Mouse (Mus musculus): Measurements from ENCODE around the gene Usf1. TPM values are rescaled to one million over a fixed set of nuclear protein-coding genes. Genes with fewer than 3 reads are reported as not detected.

Usf1 gene
- 119 and 127 TPM in 2 replicates for polyA plus RNA-seq (2016; fragmentation: Nextera tagmentation; extraction: Ambion mirVana)

DNA sequence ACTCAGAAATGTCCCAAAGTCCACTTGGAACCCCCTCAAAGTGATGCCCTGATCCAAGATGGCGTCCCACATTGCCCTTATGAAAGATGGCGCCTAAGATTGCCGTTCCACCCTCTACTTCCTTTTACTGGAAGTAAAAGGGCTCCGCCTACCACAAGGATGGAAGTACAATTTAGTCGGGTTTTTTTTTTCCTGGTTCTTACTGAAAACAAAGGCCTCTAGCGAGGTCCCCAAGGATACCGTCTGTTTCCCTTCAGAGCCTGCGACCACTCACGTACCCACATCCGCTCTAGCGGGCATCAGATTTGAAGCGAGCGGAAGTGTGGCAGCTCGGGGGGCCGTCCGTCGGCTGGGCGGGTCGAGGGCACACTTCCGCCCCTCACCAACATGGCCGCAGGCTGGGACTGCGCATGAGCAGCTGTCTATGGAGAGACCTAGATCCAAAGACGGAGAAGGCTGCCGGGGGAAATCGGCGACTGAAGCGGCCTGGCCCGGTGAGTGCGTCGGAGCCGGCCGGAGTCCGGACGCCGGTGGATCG is at the start of gene Usf1:
Usf1 (plus strand) TSS at position 367 of the 538 bp plus-strand sequence.
- H3K4me3 ChIP-seq: peak within 1 kb of the TSS; percentile 86
- WGBS: under 1% methylated on average over 36 of the region's 36 CpGs
- peaks cover 19% of the 10 kb centered on the region for H3K27me3 ChIP-seq (ENCODE audit: low read depth, poor library complexity, severe bottlenecking)
- peaks cover 31% of the 10 kb centered on the region for H3K36me3 ChIP-seq
- peak within 1 kb of the TSS; percentile 97 for H3K27ac ChIP-seq
- H3K9me3 ChIP-seq (replicated peaks): no peaks in the 10 kb centered on the region
- peak; percentile 96 for DNase-seq (ENCODE audit: low spot score)
- H3K4me1 ChIP-seq: peaks cover 20% of the 10 kb centered on the region

- DNase-seq (ENCODE audit: low spot score): no peak
- WGBS: 75% methylated on average over 7 of the region's 7 CpGs
- no peaks in the 10 kb centered on the region for H3K9me3 ChIP-seq (replicated peaks)
Measured at GRCm38 (mm10) chr1:171365934-171366333, 45.2 kb upstream of the Usf1 start.

GRCm38 (mm10) chr1:171369845-171370556 is 41.1 kb upstream of the Usf1 start, which contains the start of gene Nectin4:
TSS of gene Nectin4 (plus strand) at chr1:171370099.
- peak within 1 kb of the TSS; percentile 15; the same call in 1 of the 2 replicates for H3K4me3 ChIP-seq
- H3K36me3 ChIP-seq: no peaks in the 10 kb centered on the region
- H3K4me1 ChIP-seq: peaks cover 22% of the 10 kb centered on the region
- peaks cover 33% of the 10 kb centered on the region; the same call in 1 of the 2 replicates for H3K27me3 ChIP-seq (ENCODE audit: low read depth, poor library complexity, severe bottlenecking)
- WGBS: 41% methylated on average over 20 of the region's 20 CpGs
- H3K9me3 ChIP-seq (replicated peaks): no peaks in the 10 kb centered on the region
- no peak within 1 kb of the TSS for H3K27ac ChIP-seq
- no peak for DNase-seq (ENCODE audit: low spot score)

More at GRCm38 (mm10) chr1:171365934-171366333, 45.2 kb upstream of the Usf1 start:
- H3K36me3 ChIP-seq: no peaks in the 10 kb centered on the region
- peaks cover 15% of the 10 kb centered on the region for H3K4me1 ChIP-seq
- H3K27ac ChIP-seq: no peak overlapping the region
- no peak overlapping the region for H3K4me3 ChIP-seq
- peaks cover 12% of the 10 kb centered on the region; the same call in 1 of the 2 replicates for H3K27me3 ChIP-seq (ENCODE audit: low read depth, poor library complexity, severe bottlenecking)

GRCm38 (mm10) chr1:171372880-171373279 is 38.2 kb upstream of the Usf1 start:
- 51% methylated on average over 3 of the region's 3 CpGs for WGBS
- Histone ChIP-seq H3K27ac (no peak overlapping the region), H3K27me3 (ENCODE audit: low read depth, poor library complexity, severe bottlenecking) (peaks cover 34% of the 10 kb centered on the region; the same call in 1 of the 2 replicates), H3K9me3 (replicated peaks) (no peaks in the 10 kb centered on the region), H3K4me3 (no peak overlapping the region), H3K4me1 (peaks cover 27% of the 10 kb centered on the region), H3K36me3 (no peaks in the 10 kb centered on the region)
- DNase-seq (ENCODE audit: low spot score): no peak

- Histone ChIP-seq H3K4me3 (no peak overlapping the region), H3K9me3 (replicated peaks) (no peaks in the 10 kb centered on the region), H3K36me3 (no peaks in the 10 kb centered on the region), H3K27ac (peak overlapping the region; percentile 36; the same call in 1 of the 2 replicates), H3K27me3 (ENCODE audit: low read depth, poor library complexity, severe bottlenecking) (peaks cover 44% of the 10 kb centered on the region), H3K4me1 (peaks cover 27% of the 10 kb centered on the region)
- DNase-seq (ENCODE audit: low spot score): no peak
- 15% methylated on average over 4 of the region's 4 CpGs for WGBS
Measured at GRCm38 (mm10) chr1:171373946-171374345, 37.2 kb upstream of the Usf1 start.

DNA sequence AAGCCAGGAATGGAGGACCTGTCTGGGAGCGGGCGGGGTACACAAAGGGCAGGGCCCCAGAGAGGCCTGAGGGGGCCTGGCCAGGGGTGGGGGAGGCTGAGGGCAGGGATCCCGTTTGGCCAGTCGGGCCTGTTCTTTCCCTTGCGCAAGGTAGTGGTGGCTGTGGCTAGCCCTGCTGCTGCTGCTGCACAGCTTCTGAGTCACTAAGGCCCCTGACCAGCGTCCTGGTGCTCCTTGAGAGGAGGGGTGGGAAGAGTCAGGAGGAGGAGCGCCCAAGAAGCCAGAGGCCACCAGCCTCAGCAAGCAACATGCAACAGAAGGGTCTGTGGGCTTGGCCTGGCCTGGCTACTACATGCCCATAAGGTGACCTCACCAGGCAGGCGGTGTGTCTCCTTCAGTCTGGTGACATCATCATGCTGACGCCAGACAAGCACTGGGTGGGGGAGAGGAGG is 35.4 kb upstream of the Usf1 start:
- no peak overlapping the region for H3K4me3 ChIP-seq
- no peak for DNase-seq (ENCODE audit: low spot score)
- H3K27me3 ChIP-seq (ENCODE audit: low read depth, poor library complexity, severe bottlenecking): peaks cover 52% of the 10 kb centered on the region
- H3K27ac ChIP-seq: no peak overlapping the region
- H3K36me3 ChIP-seq: no peaks in the 10 kb centered on the region
- no peaks in the 10 kb centered on the region for H3K9me3 ChIP-seq (replicated peaks)
- H3K4me1 ChIP-seq: peaks cover 27% of the 10 kb centered on the region
- 50% methylated on average over 9 of the region's 9 CpGs for WGBS

DNA sequence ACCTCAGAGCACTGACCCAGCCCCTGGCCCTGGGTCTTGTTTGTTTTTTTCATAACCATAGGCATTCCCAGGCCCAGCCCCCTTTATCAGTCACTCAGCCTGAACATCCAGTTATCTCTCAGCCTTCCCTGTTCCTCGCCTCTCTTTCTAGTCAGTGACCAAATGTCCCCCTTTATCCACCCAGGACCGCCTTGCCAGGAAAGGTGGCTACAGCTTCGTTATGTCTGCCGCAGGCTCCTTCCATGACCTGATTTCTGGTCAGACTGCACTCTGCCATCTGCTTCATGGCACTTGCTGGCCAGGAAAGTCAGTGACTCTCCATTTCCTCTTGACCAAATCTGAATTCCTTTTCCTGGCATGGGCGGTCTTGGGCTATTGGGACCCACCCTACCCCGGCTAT is 32.8 kb upstream of the Usf1 start:
- 90% methylated on average over 6 of the region's 6 CpGs for WGBS
- no peaks in the 10 kb centered on the region for H3K36me3 ChIP-seq
- H3K4me3 ChIP-seq: no peak overlapping the region
- H3K4me1 ChIP-seq: peaks cover 21% of the 10 kb centered on the region
- peaks cover 50% of the 10 kb centered on the region for H3K27me3 ChIP-seq (ENCODE audit: low read depth, poor library complexity, severe bottlenecking)
- H3K9me3 ChIP-seq (replicated peaks): no peaks in the 10 kb centered on the region
- no peak overlapping the region for H3K27ac ChIP-seq
- no peak for DNase-seq (ENCODE audit: low spot score)

DNA sequence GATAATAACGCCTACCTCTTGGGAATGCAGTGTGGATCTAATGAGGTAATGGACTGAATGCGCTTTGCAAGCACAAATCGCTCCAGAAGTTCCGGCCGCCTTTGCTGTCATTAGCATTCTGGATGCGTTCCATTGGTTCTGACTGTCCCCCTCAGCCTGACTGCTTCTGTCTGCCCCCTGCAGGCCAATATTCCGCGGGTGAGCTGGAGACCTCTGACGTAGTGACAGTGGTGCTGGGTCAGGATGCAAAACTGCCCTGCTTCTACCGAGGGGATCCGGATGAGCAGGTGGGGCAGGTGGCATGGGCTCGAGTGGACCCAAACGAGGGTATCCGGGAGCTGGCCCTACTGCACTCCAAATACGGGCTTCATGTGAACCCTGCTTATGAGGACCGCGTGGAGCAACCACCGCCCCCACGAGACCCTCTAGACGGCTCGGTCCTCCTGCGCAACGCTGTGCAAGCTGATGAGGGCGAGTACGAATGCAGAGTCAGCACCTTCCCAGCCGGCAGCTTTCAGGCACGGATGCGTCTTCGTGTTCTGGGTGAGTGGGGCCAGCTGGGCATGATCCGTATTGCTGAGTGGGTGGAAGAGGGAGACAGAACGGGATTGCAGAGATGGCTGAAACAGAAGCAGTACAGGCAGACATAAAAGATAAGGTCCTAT is 31.0 kb upstream of the Usf1 start:
- peak; percentile 68 for DNase-seq (ENCODE audit: low spot score)
- H3K27ac ChIP-seq: no peak overlapping the region

GRCm38 (mm10) chr1:171382096-171382620 is 29.0 kb upstream of the Usf1 start:
- no peaks in the 10 kb centered on the region for H3K9me3 ChIP-seq (replicated peaks)
- peaks cover 61% of the 10 kb centered on the region for H3K27me3 ChIP-seq (ENCODE audit: low read depth, poor library complexity, severe bottlenecking)

More for the DNA sequence above, 31.0 kb upstream of the Usf1 start:
- Histone ChIP-seq H3K4me3 (peak overlapping the region; percentile 33), H3K36me3 (no peaks in the 10 kb centered on the region), H3K9me3 (replicated peaks) (no peaks in the 10 kb centered on the region), H3K4me1 (peaks cover 11% of the 10 kb centered on the region), H3K27me3 (ENCODE audit: low read depth, poor library complexity, severe bottlenecking) (peaks cover 57% of the 10 kb centered on the region)
- 8% methylated on average over 31 of the region's 31 CpGs for WGBS

DNA sequence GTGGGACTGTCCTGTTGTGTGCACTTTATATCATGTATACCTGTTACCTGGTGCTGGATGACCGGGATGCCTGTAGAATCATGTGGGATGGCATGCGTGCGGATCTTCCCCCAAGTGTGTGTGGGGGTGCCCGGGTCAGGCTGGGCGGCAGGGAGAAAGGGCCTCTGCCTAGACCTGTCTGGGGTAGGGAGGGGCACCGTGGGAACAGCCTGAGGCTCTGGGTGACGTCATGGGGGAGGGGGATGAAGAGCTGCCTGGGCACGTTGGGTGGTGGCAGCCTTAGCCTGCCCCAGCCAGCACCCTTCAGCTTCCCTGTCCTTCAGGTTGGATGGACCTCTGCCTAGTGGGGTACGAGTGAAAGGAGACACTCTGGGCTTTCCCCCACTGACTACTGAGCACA is 26.8 kb upstream of the Usf1 start:
- no peak overlapping the region for H3K4me3 ChIP-seq
- no peak overlapping the region for H3K27ac ChIP-seq
- peaks cover 27% of the 10 kb centered on the region for H3K4me1 ChIP-seq
- no peaks in the 10 kb centered on the region for H3K36me3 ChIP-seq
- H3K27me3 ChIP-seq (ENCODE audit: low read depth, poor library complexity, severe bottlenecking): peaks cover 45% of the 10 kb centered on the region
- no peak for DNase-seq (ENCODE audit: low spot score)
- WGBS: 64% methylated on average over 9 of the region's 9 CpGs
- no peaks in the 10 kb centered on the region for H3K9me3 ChIP-seq (replicated peaks)

More at GRCm38 (mm10) chr1:171382096-171382620, 29.0 kb upstream of the Usf1 start:
- H3K27ac ChIP-seq: no peak overlapping the region
- H3K36me3 ChIP-seq: no peaks in the 10 kb centered on the region
- H3K4me3 ChIP-seq: no peak overlapping the region
- DNase-seq (ENCODE audit: low spot score): no peak
- H3K4me1 ChIP-seq: peaks cover 16% of the 10 kb centered on the region
- WGBS: 86% methylated on average over 11 of the region's 11 CpGs

- Histone ChIP-seq H3K9me3 (replicated peaks) (no peaks in the 10 kb centered on the region), H3K27ac (no peak overlapping the region), H3K27me3 (ENCODE audit: low read depth, poor library complexity, severe bottlenecking) (peaks cover 37% of the 10 kb centered on the region), H3K4me1 (peaks cover 28% of the 10 kb centered on the region), H3K36me3 (no peaks in the 10 kb centered on the region), H3K4me3 (no peak overlapping the region)
- WGBS: 58% methylated on average over 9 of the region's 9 CpGs
- no peak for DNase-seq (ENCODE audit: low spot score)
Measured at GRCm38 (mm10) chr1:171385171-171385570, 25.9 kb upstream of the Usf1 start.

DNA sequence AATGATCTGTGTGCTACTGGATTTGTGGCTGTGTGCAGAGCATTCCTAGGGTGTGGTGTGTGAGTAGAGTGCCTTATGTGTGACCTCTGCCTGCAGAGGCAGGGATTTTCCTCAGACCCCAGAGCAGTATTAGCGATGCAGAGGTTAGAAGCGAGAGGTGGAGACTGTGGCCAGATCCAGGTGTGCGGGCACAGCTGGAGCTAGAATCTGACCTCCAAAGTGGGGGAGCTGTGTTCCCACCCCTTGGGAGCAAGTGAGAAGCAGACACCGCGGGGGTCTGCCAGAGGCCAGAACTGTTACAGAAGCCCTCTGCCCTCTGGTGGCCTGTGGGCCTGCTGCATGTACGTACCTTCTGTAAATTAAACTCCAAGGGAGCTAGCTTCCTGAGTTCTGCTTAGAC is 24.0 kb upstream of the Usf1 start:
- Histone ChIP-seq H3K4me1 (peaks cover 27% of the 10 kb centered on the region), H3K36me3 (no peaks in the 10 kb centered on the region), H3K27ac (0 out of 2 replicates have a peak overlapping the region, but pooled peaks have one; percentile 46), H3K4me3 (peak overlapping the region; percentile 15; the same call in 1 of the 2 replicates), H3K9me3 (replicated peaks) (no peaks in the 10 kb centered on the region), H3K27me3 (ENCODE audit: low read depth, poor library complexity, severe bottlenecking) (peaks cover 18% of the 10 kb centered on the region; the same call in 1 of the 2 replicates)
- DNase-seq (ENCODE audit: low spot score): peak; percentile 64
- WGBS: 17% methylated on average over 6 of the region's 6 CpGs

Measured in limb, embryonic 10.5 days (tissue).